Mouse (Mus musculus) layer of hippocampus, postnatal 14 days (tissue): ENCODE measurements around the gene Best3. TPM values are rescaled to one million over a fixed set of nuclear protein-coding genes. Genes with fewer than 3 reads are reported as not detected.
A peak's percentile ranks its signal among the peaks of the same experiment; 100 is the strongest.

Experiments used
- DNase-seq, 2 experiments: peaks; one replicate each; pipeline ENCODE4 v3.0.0; 2021 to 2022; ENCODE audit warnings: low spot score in 2 of 2, mixed read lengths in 1 of 2
- total RNA-seq, 2 experiments: library from RNA; stranded (reverse); gene quantifications; 2 replicates each; pipeline ENCODE4 v1.2.3; 2021

Best3 gene
- total RNA-seq, 2 experiments from 2014 or later: 2.2 to 2.3 TPM

GRCm38 (mm10) chr10:116977858-116978257, 8.3 kb upstream of the Best3 start:
- DNase-seq: no peak

GRCm38 (mm10) chr10:116978841-116979240, 7.3 kb upstream of the Best3 start:
- DNase-seq: no peak

DNA sequence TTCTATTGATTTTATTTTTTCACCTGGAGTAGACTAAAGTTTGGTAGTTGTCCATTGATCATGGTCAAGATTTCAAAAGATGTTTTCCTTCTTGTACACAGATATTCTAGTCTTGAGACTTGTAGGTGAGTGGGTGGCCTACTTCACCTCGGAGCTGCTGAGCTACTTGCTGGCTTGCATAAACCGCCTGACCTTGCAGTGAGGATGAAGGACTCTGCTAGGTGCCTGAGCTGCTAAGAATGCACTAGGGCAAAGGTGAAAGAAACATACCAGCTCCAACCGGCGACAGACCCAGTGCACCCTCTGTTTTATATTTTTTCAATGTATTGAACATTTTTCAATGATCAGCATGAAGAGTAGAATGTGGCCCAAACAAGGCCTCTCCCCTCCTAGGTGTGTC, 5.8 kb upstream of the Best3 start:
- DNase-seq: no peak

GRCm38 (mm10) chr10:116980888-116981287, 5.2 kb upstream of the Best3 start:
- no peak for DNase-seq

GRCm38 (mm10) chr10:116982526-116982925, 3.6 kb upstream of the Best3 start:
- DNase-seq: no peak

GRCm38 (mm10) chr10:116984836-116985235, 1.3 kb upstream of the Best3 start:
- no peak for DNase-seq

DNA sequence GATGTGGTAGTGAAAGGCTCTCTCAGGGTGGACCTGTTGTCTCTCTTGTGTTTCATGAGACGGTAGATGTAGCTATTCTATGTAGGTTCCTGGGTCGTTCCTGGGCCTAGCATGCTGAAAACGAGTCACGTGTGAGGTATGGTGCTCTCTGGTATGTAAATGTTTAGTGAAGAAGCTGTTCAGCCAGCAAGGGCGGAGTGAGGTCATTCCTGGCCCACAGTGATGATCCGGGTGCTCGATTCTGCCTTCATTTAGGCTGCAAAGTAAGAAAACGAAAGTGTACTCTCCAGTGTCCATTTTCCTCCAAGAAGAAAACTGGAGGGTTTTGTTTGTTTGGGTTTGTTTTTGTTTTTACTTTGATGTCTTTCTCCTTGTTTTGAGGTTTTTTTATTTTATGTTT, 7.9 kb downstream of the Best3 start:
- DNase-seq: no peak

- no peak for DNase-seq
These were observed 9.0 kb downstream of the Best3 start for GRCm38 (mm10) chr10:116995162-116995561.

DNA sequence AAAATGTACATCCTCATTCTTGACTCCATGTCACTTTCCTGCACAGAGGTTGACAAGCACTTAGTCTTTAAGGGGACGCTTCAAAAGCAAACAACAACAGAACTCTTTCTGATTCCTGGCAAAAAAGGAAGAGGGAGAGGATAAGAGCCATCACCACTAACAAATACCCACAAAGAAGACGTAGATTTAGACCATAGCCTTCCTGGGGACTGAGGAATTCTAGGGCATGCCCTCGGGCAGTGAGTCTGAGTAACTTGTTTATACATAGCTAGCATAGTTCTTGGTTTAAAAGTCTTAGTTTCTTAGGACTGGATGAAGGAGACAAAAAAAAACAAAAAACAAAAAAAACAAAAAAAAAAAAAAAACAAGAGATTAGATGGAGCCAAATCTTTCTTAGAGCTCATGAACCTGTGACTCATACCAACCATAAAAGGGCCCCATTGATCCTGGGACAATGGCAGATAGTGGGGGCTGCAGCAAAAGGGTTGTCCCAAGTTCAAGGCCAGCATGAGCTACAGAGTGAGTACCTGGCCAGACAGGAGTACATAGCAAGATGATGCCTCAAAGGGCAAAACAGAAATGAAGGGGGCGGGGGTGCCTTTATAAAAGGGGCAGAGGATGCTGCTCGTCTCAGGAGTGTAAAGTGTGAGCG, 9.6 kb downstream of the Best3 start:
- no peak for DNase-seq

DNA sequence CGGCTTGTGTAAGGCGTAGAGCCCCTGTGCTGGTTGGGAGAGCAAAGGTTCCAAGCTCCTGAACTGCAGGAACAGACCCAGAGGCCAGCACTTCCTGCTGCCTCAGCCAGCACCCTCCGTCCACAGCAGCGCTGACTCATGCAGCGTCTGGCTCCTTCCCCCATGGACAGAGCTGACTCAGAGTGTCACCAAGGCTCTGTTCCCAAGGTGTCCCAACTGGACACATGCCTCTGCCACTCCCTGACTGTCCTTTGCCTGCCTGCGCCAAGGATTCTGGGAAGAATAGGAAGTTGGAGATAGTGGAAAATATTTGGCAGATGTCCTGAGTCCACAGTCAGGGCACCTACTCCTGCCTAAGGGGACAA, 10.1 kb downstream of the Best3 start:
- DNase-seq: no peak

- no peak for DNase-seq
These were observed 12.8 kb downstream of the Best3 start for GRCm38 (mm10) chr10:116998716-116999455.

DNA sequence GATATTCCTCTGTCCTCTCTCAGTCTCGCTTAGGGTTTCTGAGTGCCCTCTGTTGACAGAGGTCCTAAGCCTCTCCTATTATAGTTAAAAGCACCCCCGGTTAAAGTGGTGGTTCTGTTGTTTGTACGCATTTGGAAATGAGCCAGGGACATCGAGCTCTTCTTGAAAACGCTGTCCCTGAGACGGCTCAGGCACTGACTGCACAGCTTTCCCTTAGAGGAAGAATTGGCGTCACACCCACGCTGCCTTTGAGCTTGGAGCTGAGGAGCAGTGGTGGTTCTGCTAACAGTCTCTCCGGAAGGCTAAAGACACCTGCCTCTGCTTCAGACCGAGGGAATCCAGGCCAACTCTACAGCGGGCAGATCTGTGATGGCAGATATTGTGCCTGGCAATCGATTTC, 14.9 kb downstream of the Best3 start:
- no peak for DNase-seq

DNA sequence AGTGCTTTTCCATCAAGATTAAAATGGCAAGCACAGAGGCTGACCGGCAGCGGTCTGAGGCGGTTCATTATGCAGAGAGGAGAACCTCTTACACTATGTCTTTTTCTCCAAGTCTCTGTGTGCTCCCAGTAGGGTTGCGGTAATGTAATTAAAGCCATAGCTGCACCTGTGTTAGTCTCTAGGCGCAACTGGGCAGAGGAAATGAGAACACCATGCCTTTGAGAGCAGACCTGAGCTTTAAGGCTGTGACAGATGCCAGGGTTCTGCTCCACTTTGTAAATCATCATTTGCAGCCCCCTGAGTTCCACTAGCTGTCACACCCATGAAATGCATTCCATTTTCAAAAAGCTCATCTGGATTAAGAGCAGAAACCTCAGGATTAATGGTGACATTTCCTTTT, 18.6 kb downstream of the Best3 start:
- no peak for DNase-seq

DNA sequence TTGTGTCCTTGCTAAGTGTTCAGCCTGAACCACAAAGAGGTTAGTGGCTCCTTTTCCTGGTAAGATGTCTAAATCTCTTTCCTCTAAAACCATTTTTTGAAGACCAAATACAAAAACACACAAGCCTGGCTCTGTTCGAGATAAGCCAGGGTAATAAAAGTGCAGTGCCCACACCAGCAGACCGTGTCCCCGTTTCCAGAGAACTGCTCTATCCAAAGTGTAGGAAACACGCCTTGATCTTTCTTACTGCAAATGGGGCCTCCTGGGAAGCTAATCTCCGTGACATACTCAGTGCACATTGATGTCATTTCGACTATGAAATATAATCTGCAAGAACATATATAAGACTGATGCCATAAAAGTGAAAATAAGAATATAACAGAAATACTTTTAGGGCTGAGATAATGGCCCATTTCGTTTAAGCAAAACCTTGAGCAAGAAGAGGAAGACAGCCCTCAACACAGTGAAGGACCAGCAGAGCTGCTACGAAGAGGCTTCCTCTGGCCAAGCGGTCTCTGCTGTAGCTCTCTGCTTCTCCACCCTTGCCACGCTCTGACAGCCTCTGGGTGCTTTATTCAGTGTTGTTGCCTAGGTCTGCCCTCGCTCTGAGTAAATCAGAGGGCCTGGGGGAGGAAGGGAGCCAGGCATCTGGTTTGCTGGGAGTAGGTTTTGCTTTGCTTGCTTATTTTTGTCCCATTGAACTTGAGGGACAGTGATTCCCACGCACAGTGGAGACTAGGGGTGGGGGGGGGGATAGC, 19.8 kb downstream of the Best3 start:
- no peak for DNase-seq

- DNase-seq: no peak
These were observed 23.6 kb downstream of the Best3 start for GRCm38 (mm10) chr10:117009691-117010090.

DNA sequence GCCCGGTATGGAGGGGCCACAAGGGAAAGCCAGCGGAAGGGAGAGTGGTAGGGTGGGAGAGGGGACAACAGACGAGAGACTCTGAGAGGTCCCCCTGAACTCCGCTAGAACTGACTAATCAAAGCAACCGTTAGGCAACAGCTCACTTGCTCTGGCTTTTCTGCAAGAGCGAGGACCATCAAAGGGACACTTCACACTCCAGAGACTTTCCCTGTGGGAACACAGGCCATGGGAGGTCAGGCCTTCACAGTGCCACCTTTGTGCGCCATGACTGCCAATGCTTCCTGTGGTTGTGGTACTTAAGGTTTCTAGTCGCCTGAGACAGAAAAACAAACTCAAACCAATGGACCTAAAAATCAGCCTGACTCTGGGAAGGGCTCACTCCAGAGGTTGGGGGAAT, 24.9 kb downstream of the Best3 start:
- DNase-seq: no peak

GRCm38 (mm10) chr10:117013689-117014390, 27.7 kb downstream of the Best3 start:
- peak; percentile 22 to 31 for DNase-seq

- DNase-seq: no peak
These were observed 28.5 kb downstream of the Best3 start for GRCm38 (mm10) chr10:117014565-117014964.

GRCm38 (mm10) chr10:117018281-117018840, 32.2 kb downstream of the Best3 start:
- DNase-seq: no peak

DNA sequence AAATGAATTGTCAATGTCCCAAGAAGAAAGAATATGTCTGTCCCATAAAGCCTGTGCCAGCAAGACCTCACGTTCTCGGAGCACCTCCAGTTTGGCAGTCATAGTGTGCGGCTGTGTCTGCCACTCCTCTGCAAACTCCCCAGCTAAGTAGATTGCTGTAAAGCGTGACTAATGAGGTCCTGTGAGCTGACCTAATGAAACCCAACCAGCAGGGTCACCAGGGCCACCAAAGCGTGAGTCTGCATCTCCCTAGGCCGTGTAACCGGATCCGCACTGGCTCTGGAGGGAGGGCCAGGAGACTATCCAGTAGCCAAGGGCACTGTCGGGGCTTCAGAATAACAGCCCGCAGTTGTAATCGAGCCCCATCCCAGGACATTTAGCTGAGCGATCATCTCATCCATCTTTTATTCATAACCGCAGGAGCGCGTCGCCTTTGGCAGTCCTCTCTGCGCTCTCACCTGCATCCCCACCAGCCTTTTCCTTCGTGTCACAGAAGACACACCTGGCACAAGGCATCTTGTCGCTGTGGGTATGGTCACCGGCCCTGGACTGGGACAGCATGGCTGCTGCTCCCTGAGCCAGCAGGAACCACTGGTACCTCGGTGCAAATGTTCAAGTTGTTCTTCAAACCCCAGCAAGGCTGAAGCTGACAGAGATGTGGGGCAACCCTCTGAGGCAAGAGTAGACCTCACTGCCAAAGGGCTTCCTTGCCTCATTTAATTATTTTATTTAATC, 35.1 kb downstream of the Best3 start:
- no peak for DNase-seq

- no peak for DNase-seq
These were observed 37.6 kb downstream of the Best3 start for GRCm38 (mm10) chr10:117023693-117024092.
